Mouse (Mus musculus): ENCODE data around the gene Tmem190.
"Not testable (repeated sequence)": the region's sequence is repeated elsewhere in the genome, so short reads cannot be mapped to it uniquely, and the experiment has no call there.

Tmem190 gene

DNA sequence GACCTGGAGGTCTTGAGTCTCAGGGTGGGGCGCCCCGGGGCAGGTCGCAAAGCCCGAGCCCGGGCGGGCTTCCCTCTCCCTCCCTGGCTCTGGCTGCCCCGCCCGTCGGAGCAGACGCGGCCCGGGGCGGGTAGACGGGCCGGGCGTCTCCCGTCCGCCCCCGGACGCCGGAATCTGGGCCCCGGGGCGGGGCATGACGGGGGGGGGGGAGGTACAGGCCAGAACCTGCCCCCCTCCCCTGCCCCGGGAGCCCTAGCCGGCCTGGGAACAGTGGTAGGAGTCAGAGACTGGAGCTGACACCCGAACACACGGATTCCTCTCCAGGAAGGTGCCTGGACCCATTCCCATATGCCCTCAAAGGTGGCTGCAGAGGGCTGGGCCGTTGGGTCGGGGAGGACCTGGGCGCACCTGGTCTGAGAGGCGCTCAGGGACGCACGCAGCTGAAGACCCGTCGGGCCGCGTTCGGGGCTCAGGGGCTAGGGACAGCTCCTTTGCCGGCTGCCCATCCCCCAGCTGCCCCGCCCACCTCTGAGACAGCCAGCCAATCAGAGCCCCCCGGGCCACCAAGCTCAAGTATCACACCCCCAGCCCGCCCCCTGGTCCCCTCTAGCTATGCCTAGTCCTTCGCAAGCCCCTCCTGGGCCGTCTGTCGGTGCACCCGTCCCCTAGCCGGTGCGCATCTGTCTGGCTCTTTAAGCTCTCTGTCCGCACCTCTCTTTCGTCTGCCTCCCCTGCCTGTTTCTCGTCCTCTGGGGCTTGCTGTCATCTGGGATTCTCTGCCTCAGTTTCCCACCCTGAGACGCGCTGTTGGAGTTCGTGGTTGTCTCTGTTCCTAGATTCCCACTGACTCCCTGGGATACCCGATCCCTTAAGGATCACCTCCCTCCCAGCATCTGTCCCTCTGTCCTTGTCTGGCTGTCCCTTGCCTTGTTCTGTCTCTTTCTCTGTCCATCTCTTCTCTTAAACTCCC, 5.6 kb upstream of the Tmem190 start:
- DNase-seq = peak; percentile 75 to 79

DNA sequence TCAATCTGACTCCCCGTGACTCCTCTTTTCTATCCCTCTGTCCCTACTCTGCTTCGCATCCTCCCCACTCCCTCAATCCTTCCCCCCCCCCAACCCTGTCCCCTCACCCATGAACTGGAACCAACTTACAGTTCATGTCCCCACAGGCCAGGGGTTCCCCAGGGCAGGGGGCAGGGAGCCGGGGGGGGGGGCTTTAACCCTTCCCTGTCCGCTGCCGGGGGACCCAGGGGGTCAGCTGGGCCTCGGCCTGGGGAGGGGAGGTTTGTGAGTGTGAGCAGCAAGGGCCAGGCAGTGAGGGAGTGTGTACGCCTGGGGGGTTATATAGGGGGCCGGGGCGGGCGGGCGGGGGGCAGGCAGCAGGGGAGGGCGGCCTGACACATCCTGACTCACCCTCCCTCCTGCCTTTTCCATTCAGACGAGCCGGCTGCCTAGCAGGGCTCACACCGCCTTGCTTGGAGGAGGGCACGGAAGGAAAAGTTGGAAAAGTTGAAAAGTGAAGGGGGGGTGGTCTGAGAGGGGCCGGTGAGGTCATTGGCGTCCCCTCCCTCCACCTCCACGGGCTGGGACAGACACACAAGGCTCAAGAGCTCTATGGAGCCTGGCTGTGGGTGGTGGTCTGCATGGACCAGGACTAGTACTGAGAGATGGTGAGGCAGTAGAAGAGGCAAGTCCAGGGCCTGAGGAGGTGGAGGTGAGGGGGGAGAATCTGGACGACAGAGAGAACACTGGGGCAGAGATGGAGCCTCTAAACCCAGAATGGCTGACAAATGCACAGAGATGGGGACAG, 4.7 kb upstream of the Tmem190 start:
- DNase-seq = no peak

DNA sequence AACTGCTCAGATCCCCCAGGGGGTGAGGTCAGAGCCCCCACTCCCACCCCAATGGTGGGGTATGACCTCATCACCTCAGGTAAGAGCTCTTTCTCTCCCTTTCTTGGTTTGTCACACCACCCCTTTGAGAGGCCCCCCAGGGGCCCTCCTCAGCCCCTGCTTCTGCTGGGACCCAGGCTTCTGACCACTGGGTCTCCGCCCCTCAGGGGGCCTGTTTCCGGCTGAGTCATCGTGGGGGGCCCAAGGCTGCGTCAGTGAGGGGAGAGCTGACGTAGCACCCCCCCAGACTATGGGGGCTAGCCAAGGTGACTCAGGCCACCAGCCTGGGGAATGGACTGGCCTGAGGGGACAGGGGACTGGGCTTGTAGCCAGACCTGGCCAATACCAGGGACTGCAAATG, 2.8 kb upstream of the Tmem190 start:
- DNase-seq = no peak

DNA sequence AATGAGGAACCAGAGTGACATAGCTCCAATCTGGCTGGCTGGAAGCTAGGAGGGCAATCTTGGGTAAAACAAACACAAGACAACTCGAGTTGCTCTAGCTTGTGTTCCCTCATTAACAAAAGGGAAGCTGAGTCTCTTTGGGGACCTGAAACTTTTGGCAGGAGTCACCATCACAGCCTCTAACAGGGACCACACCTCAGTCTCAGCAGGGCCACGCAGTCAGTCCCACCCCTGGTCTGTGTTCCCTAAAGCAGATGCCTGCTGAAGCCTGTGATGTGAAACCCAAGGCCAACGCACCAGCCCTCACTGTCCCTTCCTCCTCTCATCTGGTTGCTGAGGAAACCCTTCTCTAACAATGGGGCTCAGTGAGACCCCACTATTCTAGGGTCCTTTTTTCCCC, 607 bp upstream of the Tmem190 start:
- no peak for DNase-seq

DNA sequence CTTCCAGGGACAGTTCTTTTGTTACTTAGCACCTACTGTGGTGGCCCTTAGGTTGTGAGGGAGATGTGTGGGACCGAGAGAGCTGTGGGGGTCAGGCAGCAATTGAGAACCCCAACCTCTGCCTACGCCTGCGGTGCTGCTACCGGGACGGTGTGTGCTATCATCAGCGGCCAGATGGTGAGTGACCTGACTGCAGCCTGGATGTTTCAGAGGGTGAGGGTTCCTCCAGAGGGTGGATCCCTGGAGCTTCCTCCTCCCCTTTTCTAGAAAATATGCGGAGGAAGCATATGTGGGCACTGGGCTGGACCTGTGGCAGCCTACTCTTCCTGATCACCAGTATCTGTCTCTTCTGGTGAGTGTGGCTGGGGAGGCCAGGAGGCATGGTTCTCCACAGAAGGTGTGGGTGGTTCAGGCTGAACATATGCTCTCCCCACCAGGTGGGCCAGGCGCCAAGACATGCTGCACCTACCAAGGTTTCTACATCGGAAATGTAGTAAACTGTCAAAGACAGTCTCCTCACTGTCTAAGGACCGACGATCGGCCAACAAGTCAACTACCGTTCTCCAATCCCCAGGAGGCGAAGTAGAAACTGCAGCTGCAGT, 1.0 kb downstream of the Tmem190 start:
- no peak for DNase-seq

GRCm38 (mm10) chr7:4788499-4789435, 6.0 kb downstream of the Tmem190 start:
- peak; percentile 63 to 81 for DNase-seq

GRCm38 (mm10) chr7:4789436-4789935, 6.7 kb downstream of the Tmem190 start, which contains the start of gene Tmem238:
Gene Tmem238 (minus strand): TSS chr7:4789656.
- DNase-seq = peak; percentile 88 to 94

DNA sequence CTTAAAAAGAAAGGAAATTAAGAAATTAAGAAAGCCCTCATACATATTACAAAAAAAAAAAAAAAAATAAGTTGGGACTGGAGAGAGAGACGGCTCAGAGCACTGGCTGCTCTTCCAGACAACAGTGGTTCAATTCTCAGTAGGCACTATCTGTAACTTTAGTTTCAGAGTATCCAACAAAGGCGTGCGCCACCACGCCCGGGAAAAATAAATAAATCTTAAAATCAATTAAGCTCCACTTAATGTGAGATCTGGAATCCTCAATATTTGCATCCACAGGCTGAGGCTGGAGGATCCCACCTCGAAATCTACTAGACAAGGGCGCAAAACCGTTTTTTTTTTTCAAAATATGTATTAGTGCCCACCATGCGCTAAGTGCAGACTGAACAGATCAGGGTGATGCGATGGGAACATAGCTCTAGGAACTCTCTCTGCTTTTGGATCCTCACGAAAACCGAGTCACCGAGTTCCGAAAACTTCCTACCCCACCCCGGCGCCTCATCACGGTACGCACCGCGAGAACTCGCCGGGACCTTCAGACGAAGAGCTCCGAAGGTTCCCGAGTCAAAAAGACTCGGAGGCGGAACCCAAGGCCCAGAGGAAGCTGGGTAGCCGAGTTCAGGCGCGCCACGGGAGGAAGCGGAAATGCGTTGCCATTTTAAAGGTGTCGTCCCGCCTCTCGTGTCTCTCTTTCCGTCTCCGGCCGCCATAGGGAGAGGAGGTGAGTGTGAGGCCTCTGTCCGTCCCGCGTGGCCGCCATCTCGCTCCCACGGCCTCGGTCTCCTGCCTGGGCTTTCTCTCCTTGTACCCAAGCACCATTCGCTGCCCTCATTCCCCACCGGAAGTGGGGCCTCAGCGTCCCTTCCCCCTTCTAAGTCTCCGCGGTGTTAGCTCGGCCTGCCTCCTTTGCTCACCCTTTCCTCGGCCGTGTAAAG, 9.8 kb downstream of the Tmem190 start, which contains the start of gene Rpl28:
Gene Rpl28 (plus strand): TSS at position 597 of the 935 bp plus-strand sequence.
- DNase-seq = peak; percentile 96 to 98

- DNase-seq = not testable (repeated sequence)
Measured at GRCm38 (mm10) chr7:4793248-4793647, 10.5 kb downstream of the Tmem190 start.

DNA sequence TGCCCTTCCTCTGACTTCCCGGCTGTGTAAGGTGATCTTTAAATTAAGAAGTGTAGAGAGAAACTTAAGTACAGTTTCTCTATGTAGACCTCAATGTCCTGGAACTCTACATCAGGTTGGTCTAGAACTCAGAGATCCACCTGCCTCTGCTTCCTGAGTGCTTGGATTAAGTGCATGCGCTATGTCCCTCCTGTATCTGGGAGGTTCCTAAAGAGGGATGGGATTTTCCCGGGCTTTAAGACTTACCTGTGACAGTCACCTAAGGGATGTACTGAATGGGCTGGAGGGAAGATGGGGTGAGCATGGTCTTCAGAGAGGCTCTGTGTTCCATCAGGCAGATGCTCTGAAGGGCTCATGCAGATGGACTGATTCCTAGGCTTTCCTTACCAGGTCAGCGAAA, 10.9 kb downstream of the Tmem190 start:
- no peak for DNase-seq

DNA sequence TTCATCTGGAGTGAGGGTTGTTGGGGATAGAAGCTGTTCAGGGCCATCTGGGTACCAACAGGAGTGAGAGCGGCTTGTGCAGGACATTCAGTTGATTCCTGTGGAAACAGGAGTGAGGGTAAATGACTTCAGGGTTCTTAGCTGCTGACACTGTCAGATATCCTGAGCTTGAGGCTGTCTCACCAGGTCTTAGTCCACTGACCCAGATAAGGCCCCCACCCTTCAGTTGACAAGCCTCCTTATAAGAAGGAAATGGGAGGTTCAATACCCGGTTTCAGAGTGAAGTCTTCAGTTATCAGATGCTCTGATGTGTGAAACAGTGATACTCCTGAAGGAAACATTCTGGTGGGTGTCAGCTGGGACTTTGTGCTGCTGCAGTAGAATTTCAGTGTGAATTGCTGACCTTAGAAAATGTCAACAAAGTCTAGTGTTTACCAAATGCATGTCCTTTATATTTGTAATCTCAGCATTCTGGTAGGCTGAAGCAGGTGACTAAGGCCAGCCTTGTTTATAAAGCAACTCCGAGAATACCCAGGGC, 12.0 kb downstream of the Tmem190 start:
- no peak for DNase-seq

GRCm38 (mm10) chr7:4795767-4796433, 13.2 kb downstream of the Tmem190 start:
- DNase-seq = peak; percentile 20 to 45

GRCm38 (mm10) chr7:4802247-4802646, 19.5 kb downstream of the Tmem190 start:
- DNase-seq = no peak

DNA sequence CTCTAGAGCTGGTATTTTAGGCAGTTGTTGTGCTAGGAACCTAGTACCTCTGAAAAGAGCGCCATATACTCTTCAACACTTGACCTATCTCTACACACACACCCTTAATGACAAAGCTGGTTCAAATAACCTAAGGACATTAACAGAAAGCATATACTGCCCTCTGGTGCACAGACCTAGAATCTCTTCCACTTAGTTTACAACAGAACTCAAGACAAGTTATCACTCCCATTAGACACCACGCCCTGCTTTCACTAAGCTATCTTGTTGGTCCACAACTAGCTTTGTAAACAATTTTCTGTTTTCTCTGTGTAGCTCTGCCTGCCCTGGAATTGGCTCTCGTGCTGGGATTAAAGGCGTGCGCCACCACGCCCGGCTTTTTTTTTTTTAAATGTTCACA, 24.0 kb downstream of the Tmem190 start:
- DNase-seq = peak in 1 of 2 experiments; percentile 66

DNA sequence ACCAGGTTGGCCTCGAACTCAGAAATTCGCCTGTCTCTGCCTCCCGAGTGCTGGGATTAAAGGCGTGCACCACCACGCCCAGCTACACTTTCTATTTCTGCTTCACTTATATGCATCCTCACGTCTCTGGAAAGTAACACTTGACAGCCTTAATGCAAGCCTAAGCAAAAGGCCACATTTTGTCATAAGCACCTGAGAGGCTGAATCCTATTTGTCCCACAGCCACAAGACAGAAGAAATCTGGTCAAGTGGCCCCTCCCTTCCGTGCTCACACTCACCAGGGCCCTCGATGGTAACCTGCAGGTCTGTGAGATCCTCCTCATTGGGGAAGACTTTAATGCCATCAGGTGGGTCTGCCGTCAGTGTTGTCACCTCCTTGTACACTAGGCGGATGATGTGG, 28.4 kb downstream of the Tmem190 start:
- DNase-seq = not testable (repeated sequence)

DNA sequence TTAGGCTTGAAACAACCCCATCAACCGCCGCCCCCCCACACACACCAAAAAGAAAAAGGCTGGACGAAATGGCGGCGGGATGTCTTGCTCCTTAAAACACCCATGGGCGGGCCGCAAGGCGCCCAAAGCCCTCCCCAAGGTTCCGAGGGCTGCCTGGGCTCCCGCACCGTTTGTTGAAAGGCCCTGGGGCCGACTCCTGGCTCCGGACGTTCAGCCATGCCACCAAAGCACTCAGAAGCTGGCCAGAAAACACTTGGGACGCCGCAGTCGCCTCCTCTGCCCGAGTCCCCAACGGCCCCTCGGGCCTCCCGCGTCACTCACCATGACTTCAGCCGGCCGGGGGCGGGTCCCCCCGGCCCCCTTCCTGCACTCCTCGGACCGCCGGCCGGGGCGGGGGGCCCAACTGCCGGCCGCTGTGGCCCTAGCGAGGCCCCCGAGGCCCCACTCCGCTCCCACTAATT, 29.1 kb downstream of the Tmem190 start:
- DNase-seq = peak; percentile 17 to 55

DNA sequence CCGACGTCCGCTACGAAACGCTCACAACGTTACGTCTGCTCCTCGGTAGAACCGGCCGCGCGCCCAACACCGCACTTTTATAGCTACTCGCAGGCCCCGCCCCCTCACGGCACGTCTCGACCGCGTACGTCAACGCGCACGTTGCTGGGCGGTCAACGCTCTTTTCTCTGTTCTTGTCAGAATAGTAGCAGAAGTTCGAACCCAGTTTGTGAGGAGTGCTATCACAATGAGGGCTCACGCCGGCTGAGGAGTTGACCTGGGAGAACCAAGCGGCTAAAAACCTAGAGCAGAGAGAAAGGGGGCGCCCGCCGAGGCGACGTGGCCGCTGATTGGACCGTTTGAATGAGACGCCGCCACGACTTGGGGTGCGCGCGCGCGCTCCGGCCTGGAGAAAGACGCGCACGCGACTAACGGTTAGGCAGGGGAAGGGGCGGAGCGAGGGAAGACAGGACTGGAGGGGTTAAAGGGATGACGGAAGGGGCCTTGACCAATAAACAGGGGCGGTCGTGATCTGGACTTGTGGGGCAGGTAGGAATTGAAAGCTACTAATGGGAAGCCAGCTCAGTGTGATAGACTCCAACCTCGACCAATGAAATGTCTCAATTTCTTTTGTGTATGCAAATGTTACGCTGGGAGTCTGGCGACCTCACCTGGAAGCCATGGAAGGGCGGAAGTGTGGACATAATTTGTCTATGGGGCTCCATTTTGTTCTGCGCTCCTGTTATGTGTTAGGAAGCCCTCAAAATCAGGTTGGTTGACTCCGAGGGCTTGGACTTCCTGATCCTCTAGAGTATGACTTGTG, 29.8 kb downstream of the Tmem190 start, which contains the start of gene Ube2s:
Gene Ube2s (minus strand): TSS at position 288 of the 802 bp plus-strand sequence.
- DNase-seq = peak; percentile 99 to 100

GRCm38 (mm10) chr7:4813105-4813791, 30.5 kb downstream of the Tmem190 start:
- no peak for DNase-seq

Data from kidney, postnatal 25 days (tissue).